Mouse (Mus musculus) neural tube, embryonic 12.5 days (tissue): ENCODE results near the gene Slc12a6. TPM values are rescaled to one million over a fixed set of nuclear protein-coding genes. Genes with fewer than 3 reads are reported as not detected.
A peak's percentile ranks its signal among the peaks of the same experiment; 100 is the strongest.

Source experiments
- ATAC-seq: fragments of 200-750 bp; cut with Nextera tagmentation; 2 replicates; pipeline ENCODE4 v1.8.0; 2017; ENCODE audit warnings: low read depth, mild to moderate bottlenecking, moderate TSS enrichment, moderate library complexity; ENCODE audit not compliant: low FRiP score
- H3K27ac ChIP-seq: fragments of 300-500 bp; sonication (generic); 2 replicates; pipeline ENCODE4 v1.5.1; 2016
- H3K27me3 ChIP-seq: fragments of 300-500 bp; sonication (generic); replicated peaks from 2 replicates; pipeline ENCODE4 v1.6.1; 2016; ENCODE audit warnings: mild to moderate bottlenecking
- H3K36me3 ChIP-seq: fragments of 300-500 bp; sonication (generic); 2 replicates; pipeline ENCODE4 v1.6.1; 2016; ENCODE audit warnings: mild to moderate bottlenecking
- H3K4me1 ChIP-seq: fragments of 300-500 bp; sonication (generic); 2 replicates; pipeline ENCODE4 v1.6.1; 2016
- H3K4me2 ChIP-seq: fragments of 300-500 bp; sonication (generic); replicated peaks from 2 replicates; pipeline ENCODE4 v1.6.1; 2016; ENCODE audit warnings: mild to moderate bottlenecking
- H3K4me3 ChIP-seq: fragments of 300-500 bp; sonication (generic); 2 replicates; pipeline ENCODE4 v1.5.1; 2016
- H3K9ac ChIP-seq: fragments of 300-500 bp; sonication (generic); 2 replicates; pipeline ENCODE4 v1.6.1; 2016; ENCODE audit warnings: mild to moderate bottlenecking
- H3K9me3 ChIP-seq: fragments of 300-500 bp; sonication (generic); 2 replicates; pipeline ENCODE4 v1.6.1; 2016; ENCODE audit warnings: mild to moderate bottlenecking
- whole genome bisulfite sequencing: fragments of 180-500 bp; shearing (Covaris S2); methylation state at CpG from one replicate; pipeline ENCODE4 v1.1.7; 2016; 5-methylcytosine and 5-hydroxymethylcytosine counted together
- polyA plus RNA-seq: library from polyadenylated mRNA; unstranded; fragments of >200 nt; fragmentation: Nextera tagmentation; extraction: Ambion mirVana; gene quantifications from 2 replicates; pipeline ENCODE4 v1.2.1, GENCODE M21; 2016

Gene Slc12a6
- polyA plus RNA-seq, 1 experiment from 2014 or later: 19.4 TPM

DNA sequence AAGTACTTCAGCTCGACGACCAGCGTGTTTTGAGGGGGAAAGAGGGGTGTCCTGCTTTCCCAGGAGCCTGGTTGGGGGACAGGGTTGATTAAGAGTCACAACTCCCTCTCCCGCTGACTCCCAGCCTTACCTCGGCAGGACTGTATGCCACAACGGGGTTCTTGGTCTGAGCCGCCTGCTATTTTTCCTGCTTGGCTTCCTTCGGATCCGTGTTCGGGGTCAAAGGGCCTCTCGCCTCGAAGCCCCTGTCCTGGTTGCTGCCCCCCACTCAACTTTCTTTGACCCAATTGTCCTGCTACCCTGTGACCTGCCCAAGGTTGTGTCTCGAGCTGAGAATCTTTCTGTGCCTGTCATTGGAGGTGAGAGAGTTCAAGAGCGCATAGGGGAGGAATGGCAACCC lies 23.8 kb upstream of the Slc12a6 start:
- 88% methylated on average over 14 of the region's 14 CpGs for WGBS
- Histone ChIP-seq H3K9ac (no peak overlapping the region), H3K27ac (no peak overlapping the region), H3K9me3 (no peaks in the 10 kb centered on the region), H3K4me2 (no peak overlapping the region), H3K4me1 (peaks cover 12% of the 10 kb centered on the region; the same call in 1 of the 2 replicates), H3K36me3 (peaks cover 17% of the 10 kb centered on the region), H3K4me3 (no peak overlapping the region), H3K27me3 (no peaks in the 10 kb centered on the region)
- no peak for ATAC-seq

DNA sequence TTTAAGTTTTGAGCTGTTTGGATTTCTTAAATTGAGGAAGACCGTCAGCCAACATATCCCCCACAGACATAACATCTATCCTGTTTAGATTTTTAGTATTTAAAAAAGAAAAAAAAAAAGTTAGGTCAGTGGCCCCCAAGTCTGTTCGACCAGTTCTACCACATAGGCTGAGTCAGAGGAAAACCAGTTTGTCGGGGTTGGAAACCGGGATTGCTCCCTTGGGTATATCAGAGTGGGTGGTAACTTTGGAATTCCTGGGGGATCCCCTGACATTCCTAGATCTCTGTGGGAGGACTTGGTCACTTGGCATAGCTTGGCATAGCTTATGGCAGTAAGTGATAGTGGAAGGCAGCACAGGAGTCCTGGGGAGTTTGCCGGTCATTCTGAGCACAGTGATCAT lies 20.3 kb upstream of the Slc12a6 start:
- H3K4me1 ChIP-seq: peaks cover 9% of the 10 kb centered on the region; the same call in 1 of the 2 replicates
- H3K4me3 ChIP-seq: no peak overlapping the region
- no peak overlapping the region for H3K9ac ChIP-seq
- no peak overlapping the region for H3K27ac ChIP-seq
- H3K4me2 ChIP-seq: no peak overlapping the region
- ATAC-seq: no peak
- peaks cover 20% of the 10 kb centered on the region for H3K36me3 ChIP-seq
- no peaks in the 10 kb centered on the region for H3K9me3 ChIP-seq
- no peaks in the 10 kb centered on the region for H3K27me3 ChIP-seq
- WGBS: 92% methylated on average over 5 of the region's 5 CpGs

DNA sequence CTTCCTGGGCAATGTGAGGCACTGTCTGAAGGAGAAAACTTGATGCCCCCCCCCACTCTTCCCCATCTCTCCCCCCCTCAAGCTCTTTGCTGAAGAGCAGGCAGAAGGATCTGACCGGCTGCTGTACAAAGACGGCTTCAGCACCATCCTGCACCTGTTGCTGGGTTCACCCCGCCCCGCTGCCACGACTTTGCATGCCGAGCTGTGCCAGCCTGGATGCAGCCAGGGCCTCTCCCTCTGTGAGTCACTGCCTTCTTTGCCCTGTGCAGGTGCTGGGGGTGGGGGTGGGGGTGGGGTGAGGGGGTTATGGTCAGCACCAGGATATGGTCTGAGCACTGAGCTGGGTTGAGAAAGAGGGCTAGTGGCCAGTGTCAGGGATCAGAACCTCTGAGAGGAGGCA lies 19.4 kb upstream of the Slc12a6 start:
- H3K9me3 ChIP-seq: no peaks in the 10 kb centered on the region
- 0 out of 2 replicates have a peak, but pooled peaks cover under 1% of the 10 kb centered on the region for H3K4me1 ChIP-seq
- no peak overlapping the region for H3K27ac ChIP-seq
- no peak overlapping the region for H3K4me3 ChIP-seq
- no peaks in the 10 kb centered on the region for H3K27me3 ChIP-seq
- no peak overlapping the region for H3K4me2 ChIP-seq
- H3K9ac ChIP-seq: no peak overlapping the region
- peaks cover 20% of the 10 kb centered on the region for H3K36me3 ChIP-seq
- 90% methylated on average over 6 of the region's 6 CpGs for WGBS
- ATAC-seq: no peak

DNA sequence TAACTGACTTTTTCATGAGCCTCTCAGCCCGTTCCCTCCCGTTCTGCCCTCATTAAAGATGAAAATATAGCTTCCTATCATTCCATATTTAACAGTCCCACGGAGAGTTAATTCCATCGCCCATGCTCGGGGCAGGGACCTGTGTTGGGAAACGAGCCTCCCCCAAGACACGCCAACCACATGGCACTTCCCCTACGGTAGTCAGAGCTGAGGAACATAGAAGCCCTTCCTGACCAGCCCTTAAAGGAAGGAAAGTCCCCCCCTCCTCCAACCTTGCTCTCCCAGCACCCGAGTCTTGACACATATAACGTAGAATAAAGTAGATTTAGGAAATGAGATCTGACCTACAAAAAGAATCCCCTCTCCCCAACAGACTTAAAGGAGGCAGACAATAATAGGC lies 18.3 kb upstream of the Slc12a6 start:
- no peak for ATAC-seq
- no peak overlapping the region for H3K27ac ChIP-seq
- no peaks in the 10 kb centered on the region for H3K9me3 ChIP-seq
- H3K4me3 ChIP-seq: no peak overlapping the region
- no peaks in the 10 kb centered on the region for H3K27me3 ChIP-seq
- H3K4me1 ChIP-seq: no peaks in the 10 kb centered on the region
- H3K36me3 ChIP-seq: peaks cover 20% of the 10 kb centered on the region
- 89% methylated on average over 10 of the region's 10 CpGs for WGBS
- no peak overlapping the region for H3K9ac ChIP-seq
- H3K4me2 ChIP-seq: no peak overlapping the region

DNA sequence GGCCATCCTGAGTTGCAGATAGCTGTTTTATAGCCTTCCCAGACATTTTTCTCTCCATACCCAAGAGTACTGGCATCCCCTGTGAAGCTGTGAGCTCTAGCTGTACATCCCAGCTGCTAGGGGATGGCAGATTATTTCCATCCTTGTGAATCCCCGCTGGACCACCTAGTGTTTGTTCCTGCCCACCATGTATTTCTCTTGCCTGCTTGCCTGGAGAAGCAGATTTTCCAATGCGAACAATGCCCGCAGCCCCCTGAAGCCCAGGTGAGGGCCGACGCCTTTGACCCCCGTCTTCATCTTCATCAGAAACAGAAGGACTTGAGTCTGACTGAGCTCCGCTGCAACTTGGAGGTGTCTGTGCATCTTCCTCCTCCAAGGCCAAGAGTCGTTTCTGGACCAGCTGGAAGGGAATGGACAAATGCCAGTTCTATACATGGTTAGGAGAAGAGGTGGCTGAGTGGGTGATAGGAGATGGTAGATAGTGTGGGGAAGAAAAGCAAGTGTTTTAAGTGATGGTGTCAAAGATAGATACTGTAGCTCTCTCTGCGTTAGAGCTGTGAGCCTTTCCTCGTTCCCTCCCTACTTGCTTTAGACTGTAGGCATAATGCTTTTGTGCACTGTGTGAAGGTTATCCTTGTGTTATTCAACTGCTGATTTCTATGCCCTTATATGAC lies 15.7 kb upstream of the Slc12a6 start:
- Histone ChIP-seq H3K36me3 (peaks cover 11% of the 10 kb centered on the region), H3K4me1 (no peaks in the 10 kb centered on the region), H3K9me3 (no peaks in the 10 kb centered on the region), H3K27me3 (no peaks in the 10 kb centered on the region), H3K27ac (no peak overlapping the region), H3K4me3 (no peak overlapping the region), H3K4me2 (no peak overlapping the region), H3K9ac (no peak overlapping the region)
- no peak for ATAC-seq
- WGBS: 86% methylated on average over 10 of the region's 10 CpGs

DNA sequence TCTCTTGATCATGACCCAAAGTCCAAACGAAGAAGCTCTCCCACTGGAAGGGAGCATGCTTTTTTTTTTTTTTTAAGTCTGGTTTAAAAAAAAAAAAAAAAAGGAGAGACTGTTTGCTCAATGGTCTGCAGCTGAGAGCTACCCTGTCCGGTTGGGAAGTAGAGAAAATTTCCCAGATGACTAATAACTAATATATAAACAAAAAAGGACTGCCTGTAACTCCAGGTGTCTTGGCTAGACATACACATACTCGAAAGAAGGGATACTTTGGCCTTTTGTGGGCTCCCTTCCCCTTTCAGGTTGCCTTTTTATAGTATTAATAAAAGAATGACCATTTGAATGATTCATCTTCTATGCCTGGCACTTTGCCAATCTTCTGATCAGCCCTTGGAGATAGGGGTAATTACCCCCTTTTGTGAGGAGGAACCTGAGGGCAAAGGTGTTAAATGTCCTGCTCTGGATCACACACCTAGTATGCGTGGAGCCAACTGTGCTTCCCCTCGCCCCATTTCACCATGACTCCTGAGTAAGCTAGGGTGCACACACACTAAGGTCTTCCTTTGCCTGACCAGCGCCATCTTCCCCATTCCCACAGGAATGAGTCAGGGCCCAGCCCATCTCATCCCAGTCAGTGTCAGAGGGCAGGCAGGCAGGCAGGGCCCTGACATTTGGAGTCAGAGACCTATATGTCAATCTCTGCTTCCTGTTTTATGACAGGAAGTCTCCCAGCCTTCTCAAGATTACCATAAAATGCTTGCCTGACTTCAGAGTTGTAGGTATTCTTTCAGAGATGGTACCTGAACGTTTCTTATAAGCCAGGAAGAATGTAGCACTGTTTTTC lies 10.7 kb upstream of the Slc12a6 start:
- 74% methylated on average over 7 of the region's 7 CpGs for WGBS
- no peaks in the 10 kb centered on the region for H3K36me3 ChIP-seq
- no peak overlapping the region for H3K4me3 ChIP-seq
- H3K9ac ChIP-seq: no peak overlapping the region
- H3K27ac ChIP-seq: no peak overlapping the region
- H3K4me1 ChIP-seq: no peaks in the 10 kb centered on the region
- H3K4me2 ChIP-seq: no peak overlapping the region
- H3K9me3 ChIP-seq: no peaks in the 10 kb centered on the region
- no peak for ATAC-seq
- no peaks in the 10 kb centered on the region for H3K27me3 ChIP-seq

DNA sequence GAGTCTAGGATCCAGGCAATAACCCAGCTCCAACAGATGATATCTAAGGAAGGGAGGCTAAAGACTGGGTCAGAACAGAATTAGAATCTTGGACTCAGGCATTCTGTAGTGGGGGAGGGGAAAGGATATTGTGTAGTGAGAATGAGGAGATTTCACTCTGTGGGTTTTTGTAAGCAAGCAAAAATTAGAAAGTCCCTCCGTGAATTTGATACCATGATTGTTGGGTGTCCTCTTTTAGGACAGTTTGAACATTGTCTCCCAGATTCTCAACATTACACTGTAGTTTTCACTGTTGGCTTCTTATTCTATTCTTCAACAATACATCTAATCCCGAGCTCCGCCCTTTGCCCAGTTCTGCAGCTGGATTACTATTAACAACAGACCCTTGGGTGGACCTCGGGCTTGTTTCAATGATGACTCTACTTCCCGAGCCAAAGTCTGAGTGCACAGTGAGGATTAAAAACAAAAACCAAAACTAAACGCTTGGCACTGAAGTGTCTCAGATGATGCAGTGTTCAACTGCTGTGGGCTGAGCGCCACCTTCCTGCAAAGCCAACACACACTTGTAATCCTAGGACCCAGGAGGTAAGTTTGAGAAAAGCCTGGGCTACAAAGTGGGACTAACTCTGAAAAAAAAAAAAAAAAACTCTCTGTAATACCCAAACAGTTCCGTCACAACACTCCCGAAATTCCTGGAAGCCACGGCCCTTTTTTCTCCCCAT lies 6.2 kb upstream of the Slc12a6 start, which contains the start of gene Nutm1:
Gene Nutm1 (minus strand): TSS at position 51 of the 722 bp plus-strand sequence.
- H3K4me3 ChIP-seq: no peak within 1 kb of the TSS
- 79% methylated on average over 10 of the region's 10 CpGs for WGBS
- no peak within 1 kb of the TSS for H3K9ac ChIP-seq
- peaks cover 8% of the 10 kb centered on the region for H3K4me1 ChIP-seq
- H3K27me3 ChIP-seq: no peaks in the 10 kb centered on the region
- H3K4me2 ChIP-seq: no peak within 1 kb of the TSS
- H3K27ac ChIP-seq: no peak within 1 kb of the TSS
- H3K9me3 ChIP-seq: no peaks in the 10 kb centered on the region
- no peak for ATAC-seq
- H3K36me3 ChIP-seq: no peaks in the 10 kb centered on the region

DNA sequence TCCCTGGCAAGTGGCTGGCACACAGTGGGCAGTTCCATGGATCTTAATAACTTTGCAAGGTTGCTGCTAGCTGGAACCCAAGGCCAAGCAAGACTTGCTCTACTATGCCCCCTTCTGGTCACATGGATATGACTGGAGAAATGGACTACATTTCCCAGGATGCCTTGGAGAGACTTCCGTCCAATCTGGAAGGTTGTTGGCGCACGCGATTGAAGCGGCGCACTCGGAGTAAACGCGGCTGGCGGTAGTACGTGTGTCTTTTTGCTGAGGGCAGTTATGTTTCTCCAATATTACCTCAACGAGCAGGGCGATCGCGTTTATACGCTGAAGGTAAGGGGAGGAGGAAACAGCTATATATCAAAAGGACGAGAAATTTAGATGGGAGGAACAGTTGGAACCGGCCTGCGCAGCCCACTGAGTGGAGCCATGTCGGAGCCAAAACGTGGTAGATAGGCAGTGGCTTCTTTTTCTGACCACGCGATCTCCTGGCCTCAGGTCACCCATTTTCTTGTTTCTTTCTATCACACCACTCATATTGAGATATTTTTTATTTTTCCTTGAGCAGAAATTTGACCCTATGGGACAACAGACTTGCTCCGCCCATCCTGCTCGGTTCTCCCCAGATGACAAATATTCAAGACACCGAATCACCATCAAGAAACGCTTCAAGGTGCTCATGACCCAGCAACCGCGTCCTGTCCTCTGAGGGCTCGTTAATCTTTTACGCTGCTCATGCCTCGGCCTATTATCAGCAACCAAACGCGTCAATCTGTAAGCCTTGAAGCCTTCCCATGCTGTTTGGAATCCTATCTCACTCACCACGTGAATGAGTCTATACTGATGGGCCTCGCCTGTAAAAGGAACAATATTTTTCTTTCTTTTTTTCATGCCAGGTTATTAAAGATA lies 3.6 kb upstream of the Slc12a6 start, which contains the start of gene Nop10:
Gene Nop10 (plus strand): TSS at position 179 of the 906 bp plus-strand sequence.
- no peak within 1 kb of the TSS for H3K27ac ChIP-seq
- no peaks in the 10 kb centered on the region for H3K9me3 ChIP-seq
- H3K27me3 ChIP-seq: no peaks in the 10 kb centered on the region
- under 1% methylated on average over 36 of the region's 36 CpGs for WGBS
- peak within 1 kb of the TSS; percentile 69 for H3K4me2 ChIP-seq
- no peaks in the 10 kb centered on the region for H3K36me3 ChIP-seq
- peak within 1 kb of the TSS; percentile 57 for H3K4me3 ChIP-seq
- peaks cover 16% of the 10 kb centered on the region for H3K4me1 ChIP-seq
- peak; percentile 46 for ATAC-seq
- peak within 1 kb of the TSS; percentile 55 for H3K9ac ChIP-seq

DNA sequence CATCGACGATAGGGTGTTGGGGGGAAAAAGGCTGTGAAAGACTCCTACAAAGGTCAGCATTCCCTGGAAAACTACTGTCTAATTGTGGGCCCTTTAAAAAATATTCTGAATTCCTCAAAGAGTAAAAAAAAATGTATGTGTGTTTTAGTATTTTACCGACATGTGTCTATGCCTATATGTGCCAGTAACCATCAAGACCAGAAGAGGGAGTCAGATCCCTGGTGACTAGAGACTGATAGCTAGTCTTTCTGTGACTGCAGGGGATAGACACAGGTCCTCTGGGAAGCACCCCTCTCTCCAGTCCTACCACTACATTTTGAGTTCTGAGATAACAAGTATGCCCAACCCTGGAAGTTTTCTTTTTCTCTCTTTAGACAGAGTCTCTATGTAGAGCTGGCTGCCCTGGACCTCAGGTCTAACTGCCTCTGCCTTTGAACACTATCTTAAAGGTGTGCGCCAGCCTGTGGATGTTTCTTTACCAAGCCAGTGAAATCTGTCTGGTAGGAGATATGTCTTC lies 2.8 kb upstream of the Slc12a6 start:
- Histone ChIP-seq H3K4me1 (peaks cover 21% of the 10 kb centered on the region), H3K9me3 (no peaks in the 10 kb centered on the region), H3K27me3 (no peaks in the 10 kb centered on the region), H3K9ac (peak overlapping the region; percentile 55), H3K27ac (no peak overlapping the region), H3K4me2 (peak overlapping the region; percentile 69), H3K4me3 (peak overlapping the region; percentile 57), H3K36me3 (no peaks in the 10 kb centered on the region)
- WGBS: 36% methylated on average over 4 of the region's 4 CpGs
- ATAC-seq: no peak

DNA sequence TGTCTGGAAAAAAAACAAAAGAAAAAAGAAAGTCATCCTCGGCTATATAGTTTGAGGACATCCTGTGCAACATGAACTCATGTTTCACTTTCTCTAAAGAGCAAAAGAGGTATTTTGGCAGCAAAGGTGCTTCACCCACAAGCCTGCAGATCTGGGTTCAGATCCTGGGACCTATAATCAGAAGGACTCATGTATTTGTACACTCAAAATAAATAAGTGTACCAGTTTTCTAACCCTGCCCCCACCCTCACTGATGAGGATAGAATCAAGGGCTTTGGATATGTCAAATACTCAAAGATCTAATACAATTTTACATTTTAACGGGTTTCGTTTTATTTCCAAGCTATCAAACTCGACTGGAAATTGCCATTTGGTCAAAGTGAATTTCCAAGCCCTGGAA lies 1.3 kb upstream of the Slc12a6 start:
- Histone ChIP-seq H3K4me1 (peaks cover 21% of the 10 kb centered on the region), H3K27me3 (no peaks in the 10 kb centered on the region), H3K4me3 (no peak overlapping the region), H3K27ac (no peak overlapping the region), H3K36me3 (no peaks in the 10 kb centered on the region), H3K9ac (no peak overlapping the region), H3K4me2 (no peak overlapping the region), H3K9me3 (no peaks in the 10 kb centered on the region)
- WGBS: 83% methylated on average over 4 of the region's 4 CpGs
- ATAC-seq: no peak

DNA sequence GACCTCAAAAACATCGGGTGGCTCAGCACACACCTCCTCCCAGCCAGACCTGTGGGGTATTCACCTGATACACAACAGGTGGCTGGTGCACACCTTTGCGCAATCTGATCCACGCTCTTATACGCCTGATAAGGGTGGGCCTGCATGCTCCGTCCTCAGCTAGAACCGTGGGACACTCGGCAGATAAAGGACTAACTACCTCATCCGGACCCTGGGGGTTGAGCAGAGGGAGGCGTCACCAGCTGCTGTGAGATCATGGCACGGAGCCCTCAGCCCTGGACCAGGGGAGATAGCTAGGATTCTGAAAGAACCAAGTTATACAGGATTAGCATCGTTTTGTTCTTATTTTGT lies 592 bp downstream of the Slc12a6 start, which contains the start of gene Gm21985:
Gene Gm21985 (plus strand): TSS at position 73 of the 351 bp plus-strand sequence.
- H3K4me3 ChIP-seq: peak within 1 kb of the TSS; percentile 71
- ATAC-seq: peak; percentile 46
- H3K36me3 ChIP-seq: no peaks in the 10 kb centered on the region
- H3K4me2 ChIP-seq: peak within 1 kb of the TSS; percentile 91
- no peaks in the 10 kb centered on the region for H3K27me3 ChIP-seq
- H3K4me1 ChIP-seq: peaks cover 21% of the 10 kb centered on the region
- 2% methylated on average over 11 of the region's 11 CpGs for whole genome bisulfite sequencing
- peak within 1 kb of the TSS; percentile 84 for H3K27ac ChIP-seq
- H3K9ac ChIP-seq: peak within 1 kb of the TSS; percentile 75
- H3K9me3 ChIP-seq: no peaks in the 10 kb centered on the region
